Mouse (Mus musculus) midbrain, embryonic 11.5 days (tissue): ENCODE results near the gene Nptx1. TPM values are rescaled to one million over a fixed set of nuclear protein-coding genes. Genes with fewer than 3 reads are reported as not detected.
A peak's percentile ranks its signal among the peaks of the same experiment; 100 is the strongest.

Experiments used
- ATAC-seq: fragments of 200-750 bp; cut with Nextera tagmentation; 2 replicates; pipeline ENCODE4 v1.8.0; 2017; ENCODE audit warnings: moderate TSS enrichment, moderate library complexity; ENCODE audit not compliant: low FRiP score
- DNase-seq: peaks from one replicate; pipeline ENCODE4 v3.0.0; 2015; ENCODE audit warnings: low spot score; ENCODE audit errors: missing footprints
- H3K27ac ChIP-seq: fragments of 300-500 bp; sonication (generic); 2 replicates; pipeline ENCODE4 v1.5.1; 2014; ENCODE audit warnings: low read depth, low read length
- H3K27me3 ChIP-seq: fragments of 300-500 bp; sonication (generic); 2 replicates; pipeline ENCODE4 v1.6.1; 2014; ENCODE audit warnings: mild to moderate bottlenecking, low read length, moderate library complexity, mixed read lengths; ENCODE audit not compliant: control insufficient read depth, insufficient read depth
- H3K36me3 ChIP-seq: fragments of 300-500 bp; sonication (generic); 2 replicates; pipeline ENCODE4 v1.6.1; 2014; ENCODE audit warnings: mild to moderate bottlenecking, low read length, moderate library complexity, mixed read lengths; ENCODE audit not compliant: control insufficient read depth, insufficient read depth
- H3K4me1 ChIP-seq: fragments of 300-500 bp; sonication (generic); 2 replicates; pipeline ENCODE4 v1.6.1; 2014; ENCODE audit warnings: low read length; ENCODE audit not compliant: control insufficient read depth, insufficient read depth
- H3K4me2 ChIP-seq: fragments of 300-500 bp; sonication (generic); 2 replicates; pipeline ENCODE4 v1.6.1; 2014; ENCODE audit warnings: mild to moderate bottlenecking, moderate library complexity
- H3K4me3 ChIP-seq: fragments of 300-500 bp; sonication (generic); 2 replicates; pipeline ENCODE4 v1.5.1; 2014; ENCODE audit warnings: low read depth, low read length
- H3K9ac ChIP-seq: fragments of 300-500 bp; sonication (generic); 2 replicates; pipeline ENCODE4 v1.6.1; 2014; ENCODE audit warnings: low read length
- H3K9me3 ChIP-seq: fragments of 300-500 bp; sonication (generic); 2 replicates; pipeline ENCODE4 v1.6.1; 2016; ENCODE audit warnings: low read length; ENCODE audit not compliant: control insufficient read depth
- WGBS: fragments of 180-500 bp; shearing (Covaris S2); extraction: QIAGEN DNeasy Blood & Tissue Kit; methylation state at CpG from one replicate; pipeline ENCODE4 v1.1.7; 2014; 5-methylcytosine and 5-hydroxymethylcytosine counted together
- polyA plus RNA-seq: library from polyadenylated mRNA; unstranded; fragments of >200 nt; fragmentation: Nextera tagmentation; extraction: Ambion mirVana; gene quantifications from 2 replicates; pipeline ENCODE4 v1.2.1, GENCODE M21; 2014

Nptx1 gene
- polyA plus RNA-seq, 1 experiment from 2014 or later: 2.5 TPM

- Histone ChIP-seq H3K27me3 (no peaks in the 10 kb centered on the region; the same call in 1 of the 2 replicates), H3K9me3 (no peaks in the 10 kb centered on the region), H3K27ac (no peak overlapping the region), H3K9ac (no peak overlapping the region), H3K36me3 (no peaks in the 10 kb centered on the region), H3K4me3 (no peak overlapping the region), H3K4me2 (no peak overlapping the region), H3K4me1 (peaks cover 11% of the 10 kb centered on the region)
- no peak for DNase-seq
- 70% methylated on average over 5 of the region's 5 CpGs for WGBS
- ATAC-seq: no peak
Observed at GRCm38 (mm10) chr11:119520005-119520712, 27.4 kb downstream of the Nptx1 start.

GRCm38 (mm10) chr11:119519387-119519786, 28.2 kb downstream of the Nptx1 start:
- no peak for ATAC-seq
- H3K27ac ChIP-seq: no peak overlapping the region
- no peak overlapping the region for H3K4me3 ChIP-seq
- H3K4me2 ChIP-seq: no peak overlapping the region
- H3K36me3 ChIP-seq: no peaks in the 10 kb centered on the region
- no peak for DNase-seq
- H3K9ac ChIP-seq: no peak overlapping the region
- H3K9me3 ChIP-seq: no peaks in the 10 kb centered on the region
- H3K4me1 ChIP-seq: peaks cover 19% of the 10 kb centered on the region
- WGBS: 92% methylated on average over 1 of the region's 1 CpGs
- H3K27me3 ChIP-seq: no peaks in the 10 kb centered on the region; the same call in 1 of the 2 replicates

GRCm38 (mm10) chr11:119516677-119517361, 30.7 kb downstream of the Nptx1 start:
- DNase-seq (no peak), ATAC-seq (peak; percentile 20; the same call in 1 of the 2 replicates)
- no peak overlapping the region for H3K4me3 ChIP-seq
- H3K27ac ChIP-seq: no peak overlapping the region
- H3K9ac ChIP-seq: no peak overlapping the region
- H3K36me3 ChIP-seq: no peaks in the 10 kb centered on the region
- no peaks in the 10 kb centered on the region for H3K9me3 ChIP-seq
- peaks cover 26% of the 10 kb centered on the region for H3K4me1 ChIP-seq
- no peaks in the 10 kb centered on the region; the same call in 1 of the 2 replicates for H3K27me3 ChIP-seq
- H3K4me2 ChIP-seq: no peak overlapping the region
- 68% methylated on average over 12 of the region's 12 CpGs for WGBS

- peak overlapping the region; percentile 73; the same call in 1 of the 2 replicates for H3K27ac ChIP-seq
- H3K9me3 ChIP-seq: no peaks in the 10 kb centered on the region
- DNase-seq: no peak
- no peak for ATAC-seq
- H3K36me3 ChIP-seq: no peaks in the 10 kb centered on the region
- WGBS: 76% methylated on average over 16 of the region's 16 CpGs
- no peak overlapping the region; the same call in 1 of the 2 replicates for H3K4me2 ChIP-seq
- H3K9ac ChIP-seq: no peak overlapping the region; the same call in 1 of the 2 replicates
- no peak overlapping the region for H3K4me3 ChIP-seq
- no peaks in the 10 kb centered on the region; the same call in 1 of the 2 replicates for H3K27me3 ChIP-seq
- H3K4me1 ChIP-seq: peaks cover 26% of the 10 kb centered on the region
Observed at GRCm38 (mm10) chr11:119515823-119516676, 31.5 kb downstream of the Nptx1 start.

GRCm38 (mm10) chr11:119514967-119515636, 32.5 kb downstream of the Nptx1 start:
- WGBS: 3% methylated on average over 21 of the region's 21 CpGs
- DNase-seq: peak; percentile 96
- Histone ChIP-seq H3K9me3 (no peaks in the 10 kb centered on the region), H3K27me3 (no peaks in the 10 kb centered on the region; the same call in 1 of the 2 replicates), H3K27ac (peak overlapping the region; percentile 73), H3K4me3 (peak overlapping the region; percentile 11; the same call in 1 of the 2 replicates), H3K9ac (peak overlapping the region; percentile 54), H3K4me1 (peaks cover 26% of the 10 kb centered on the region), H3K36me3 (no peaks in the 10 kb centered on the region), H3K4me2 (peak overlapping the region; percentile 37)
- ATAC-seq: peak; percentile 91

- Histone ChIP-seq H3K4me3 (peak overlapping the region; percentile 11; the same call in 1 of the 2 replicates), H3K9ac (peak overlapping the region; percentile 54), H3K27me3 (no peaks in the 10 kb centered on the region; the same call in 1 of the 2 replicates), H3K4me1 (peaks cover 26% of the 10 kb centered on the region), H3K4me2 (peak overlapping the region; percentile 37), H3K27ac (peak overlapping the region; percentile 73), H3K9me3 (no peaks in the 10 kb centered on the region), H3K36me3 (no peaks in the 10 kb centered on the region)
- ATAC-seq (no peak; the same call in 1 of the 2 replicates), DNase-seq (peak; percentile 91)
- WGBS: 53% methylated on average over 16 of the region's 16 CpGs
Observed at GRCm38 (mm10) chr11:119514108-119514860, 33.3 kb downstream of the Nptx1 start.

GRCm38 (mm10) chr11:119513038-119513659, 34.4 kb downstream of the Nptx1 start:
- Histone ChIP-seq H3K9me3 (no peaks in the 10 kb centered on the region), H3K4me3 (no peak overlapping the region), H3K27ac (no peak overlapping the region), H3K4me1 (peaks cover 29% of the 10 kb centered on the region), H3K4me2 (no peak overlapping the region), H3K27me3 (no peaks in the 10 kb centered on the region; the same call in 1 of the 2 replicates), H3K36me3 (no peaks in the 10 kb centered on the region), H3K9ac (no peak overlapping the region)
- WGBS: 73% methylated on average over 9 of the region's 9 CpGs
- DNase-seq (no peak), ATAC-seq (no peak)
